Mouse (Mus musculus) lung, embryonic 14.5 days (tissue): ENCODE results near the gene Cilp2. TPM values are rescaled to one million over a fixed set of nuclear protein-coding genes. Genes with fewer than 3 reads are reported as not detected.

Experiments
- ATAC-seq: fragments of 200-750 bp; cut with Nextera tagmentation; 2 replicates; pipeline ENCODE4 v1.8.0; 2017; ENCODE audit warnings: mild to moderate bottlenecking, moderate TSS enrichment, moderate library complexity; ENCODE audit not compliant: insufficient read depth
- DNase-seq: peaks from one replicate; pipeline ENCODE4 v3.0.0-alpha.2; 2015
- H3K27ac ChIP-seq: fragments of 300-500 bp; sonication (generic); 2 replicates; pipeline ENCODE4 v1.5.1; 2014; ENCODE audit warnings: low read depth, mild to moderate bottlenecking, moderate library complexity
- H3K27me3 ChIP-seq: fragments of 300-500 bp; sonication (generic); 2 replicates; pipeline ENCODE4 v1.6.1; 2014; ENCODE audit warnings: low read length, control low read depth; ENCODE audit not compliant: insufficient read depth
- H3K36me3 ChIP-seq: fragments of 300-500 bp; sonication (generic); 2 replicates; pipeline ENCODE4 v1.6.1; 2014; ENCODE audit warnings: control low read depth; ENCODE audit not compliant: insufficient read depth
- H3K4me1 ChIP-seq: fragments of 300-500 bp; sonication (generic); 2 replicates; pipeline ENCODE4 v1.6.1; 2014; ENCODE audit warnings: antibody characterized with exemption, control low read depth; ENCODE audit not compliant: insufficient read depth
- H3K4me2 ChIP-seq: fragments of 300-500 bp; sonication (generic); 2 replicates; pipeline ENCODE4 v1.6.1; 2014; ENCODE audit warnings: mild to moderate bottlenecking
- H3K4me3 ChIP-seq: fragments of 300-500 bp; sonication (generic); 2 replicates; pipeline ENCODE4 v1.5.1; 2014; ENCODE audit warnings: low read depth, low read length
- H3K9ac ChIP-seq: fragments of 300-500 bp; sonication (generic); 2 replicates; pipeline ENCODE4 v1.6.1; 2014
- H3K9me3 ChIP-seq: fragments of 300-500 bp; sonication (generic); 2 replicates; pipeline ENCODE4 v1.6.1; 2016; ENCODE audit warnings: low read depth, low read length, control low read depth
- CTCF ChIP-seq: IDR thresholded peaks from 2 replicates; pipeline ENCODE4 v1.5.1; 2016; ENCODE audit warnings: antibody characterized with exemption, low read depth
- WGBS: fragments of 180-500 bp; shearing (Covaris S2); extraction: QIAGEN DNeasy Blood & Tissue Kit; methylation state at CpG from one replicate; pipeline ENCODE4 v1.1.7; 2014; 5-methylcytosine and 5-hydroxymethylcytosine counted together
- polyA plus RNA-seq: library from polyadenylated mRNA; unstranded; fragments of >200 nt; fragmentation: Nextera tagmentation; extraction: Ambion mirVana; gene quantifications from 2 replicates; pipeline ENCODE4 v1.2.1, GENCODE M21; 2014

Cilp2 gene
- polyA plus RNA-seq, 1 experiment from 2014 or later = 0.25 TPM

DNA sequence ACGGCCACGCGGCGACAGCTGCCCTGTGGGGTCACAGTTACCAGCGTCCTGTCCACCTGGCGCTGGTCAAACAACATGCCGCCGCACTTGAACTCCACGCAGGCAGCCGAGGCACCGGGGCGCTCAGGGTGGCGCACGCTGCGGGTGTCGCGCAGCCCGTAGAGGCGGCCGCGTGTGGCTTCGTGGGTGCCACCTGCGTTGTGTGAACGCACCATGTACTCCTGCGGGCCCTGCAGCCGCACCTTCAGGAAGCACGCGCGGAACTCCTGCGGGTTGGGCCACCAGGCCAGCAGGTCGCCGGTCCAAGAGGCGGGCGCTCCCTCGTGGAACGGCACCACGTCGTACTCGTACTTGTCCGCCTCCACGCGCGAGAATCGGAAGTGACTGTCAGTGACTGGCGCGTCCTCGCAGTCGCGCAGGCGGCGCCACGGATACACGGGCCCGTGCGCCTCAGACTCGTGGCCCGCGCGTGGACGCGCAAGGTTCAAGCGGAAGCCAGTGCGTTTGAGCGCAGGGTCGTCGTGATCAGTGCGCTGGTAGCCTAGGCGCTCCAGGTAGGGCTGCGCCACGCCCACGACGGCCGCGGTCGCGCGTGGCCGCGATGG, 6.1 kb downstream of the Cilp2 start:
- no peak for TF ChIP-seq CTCF
- Histone ChIP-seq H3K36me3 (no peaks in the 10 kb centered on the region), H3K4me1 (no peaks in the 10 kb centered on the region), H3K27ac (no peak overlapping the region), H3K9me3 (no peaks in the 10 kb centered on the region; the same call in 1 of the 2 replicates), H3K4me3 (peak overlapping the region; percentile 40), H3K4me2 (peak overlapping the region; percentile 61), H3K9ac (no peak overlapping the region), H3K27me3 (peaks cover 74% of the 10 kb centered on the region)
- 18% methylated on average over 79 of the region's 79 CpGs for WGBS
- DNase-seq (no peak), ATAC-seq (no peak)

DNA sequence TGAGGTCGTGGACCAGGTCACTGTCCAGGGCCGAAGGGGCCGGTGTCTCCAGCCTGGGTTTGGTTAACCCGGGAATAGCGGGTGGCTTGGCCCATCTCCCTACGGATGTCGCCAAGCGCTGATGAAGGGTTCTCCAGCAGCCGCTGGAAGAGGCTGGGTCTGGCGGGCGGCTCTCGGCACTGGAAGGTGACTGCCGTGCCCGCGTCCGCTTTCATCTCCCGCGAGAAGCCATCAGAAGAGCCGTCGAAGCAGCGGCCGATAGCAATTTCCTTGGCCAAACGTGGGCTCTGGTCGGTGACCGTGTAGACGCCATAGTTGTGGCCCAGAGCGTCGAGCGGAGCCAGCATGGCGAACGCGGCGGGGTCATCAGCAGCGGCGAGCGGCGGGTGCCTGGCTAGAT, 6.6 kb downstream of the Cilp2 start:
- Histone ChIP-seq H3K27me3 (peaks cover 69% of the 10 kb centered on the region), H3K4me1 (no peaks in the 10 kb centered on the region), H3K9me3 (no peaks in the 10 kb centered on the region; the same call in 1 of the 2 replicates), H3K4me3 (peak overlapping the region; percentile 40), H3K27ac (no peak overlapping the region), H3K4me2 (peak overlapping the region; percentile 61), H3K36me3 (no peaks in the 10 kb centered on the region), H3K9ac (no peak overlapping the region)
- DNase-seq (no peak), ATAC-seq (no peak)
- 7% methylated on average over 37 of the region's 37 CpGs for WGBS
- TF ChIP-seq CTCF = no peak

DNA sequence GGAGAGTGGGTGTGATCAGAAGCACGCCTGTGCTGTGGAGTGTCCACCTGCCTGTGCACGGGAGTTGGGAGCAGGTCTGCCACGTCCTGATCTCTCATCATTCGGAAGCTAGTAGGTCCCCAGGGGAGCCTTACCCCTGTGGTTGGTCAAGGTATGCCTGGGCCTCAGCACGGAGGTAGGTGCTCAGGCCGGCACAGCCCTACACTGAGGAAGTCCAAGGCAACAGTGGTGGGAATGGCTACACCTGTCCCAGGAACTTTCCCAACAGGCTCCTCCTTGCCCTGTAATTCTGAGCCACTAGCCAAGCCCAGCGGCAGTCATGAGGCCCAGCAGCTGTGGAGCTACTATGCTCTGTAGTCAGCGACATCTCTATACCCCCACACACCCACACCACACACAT, 7.8 kb downstream of the Cilp2 start:
- WGBS = 61% methylated on average over 8 of the region's 8 CpGs
- H3K27me3 ChIP-seq = peaks cover 57% of the 10 kb centered on the region
- ATAC-seq = no peak

GRCm38 (mm10) chr8:69877992-69878391, 9.5 kb downstream of the Cilp2 start:
- peaks cover 40% of the 10 kb centered on the region for H3K27me3 ChIP-seq
- no peak for ATAC-seq
- 44% methylated on average over 3 of the region's 3 CpGs for WGBS

More for the DNA sequence above, 7.8 kb downstream of the Cilp2 start:
- no peaks in the 10 kb centered on the region for H3K4me1 ChIP-seq
- no peak for DNase-seq
- no peak for TF ChIP-seq CTCF
- H3K4me3 ChIP-seq = no peak overlapping the region
- H3K9ac ChIP-seq = no peak overlapping the region
- no peak overlapping the region for H3K27ac ChIP-seq
- no peaks in the 10 kb centered on the region for H3K36me3 ChIP-seq
- H3K9me3 ChIP-seq = no peaks in the 10 kb centered on the region; the same call in 1 of the 2 replicates
- H3K4me2 ChIP-seq = no peak overlapping the region

DNA sequence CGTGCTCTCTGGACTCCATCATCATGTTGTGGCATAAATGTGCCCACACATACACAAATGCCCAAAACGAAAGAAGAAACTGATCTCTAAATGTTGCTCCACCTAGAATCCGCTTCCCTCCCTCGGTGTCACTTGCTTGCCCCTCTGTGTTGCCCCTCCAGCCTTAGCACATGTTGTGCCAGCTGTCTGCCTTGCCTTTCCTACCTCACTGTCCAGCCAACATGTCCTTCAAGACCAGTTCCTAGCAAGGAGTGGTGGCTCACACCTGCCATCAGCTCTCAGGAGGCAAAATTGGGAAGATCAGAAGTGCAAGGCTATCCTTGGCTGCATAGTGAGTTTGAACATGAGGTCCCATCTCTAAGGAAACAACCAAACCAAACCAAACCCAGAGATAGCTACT, 10.1 kb downstream of the Cilp2 start:
- no peak overlapping the region for H3K9ac ChIP-seq
- WGBS = 78% methylated on average over 4 of the region's 4 CpGs
- no peak for ATAC-seq

More at GRCm38 (mm10) chr8:69877992-69878391, 9.5 kb downstream of the Cilp2 start:
- Histone ChIP-seq H3K4me2 (no peak overlapping the region), H3K4me3 (no peak overlapping the region), H3K4me1 (no peaks in the 10 kb centered on the region), H3K9ac (no peak overlapping the region), H3K36me3 (no peaks in the 10 kb centered on the region), H3K27ac (no peak overlapping the region), H3K9me3 (no peaks in the 10 kb centered on the region; the same call in 1 of the 2 replicates)
- no peak for DNase-seq
- TF ChIP-seq CTCF = no peak

GRCm38 (mm10) chr8:69876967-69877366, 10.5 kb downstream of the Cilp2 start:
- H3K9ac ChIP-seq = no peak overlapping the region
- DNase-seq (no peak), ATAC-seq (no peak)
- no peaks in the 10 kb centered on the region for H3K4me1 ChIP-seq
- H3K4me3 ChIP-seq = no peak overlapping the region
- H3K36me3 ChIP-seq = no peaks in the 10 kb centered on the region
- no peak overlapping the region for H3K4me2 ChIP-seq
- no peak overlapping the region for H3K27ac ChIP-seq
- H3K27me3 ChIP-seq = peaks cover 30% of the 10 kb centered on the region
- 70% methylated on average over 10 of the region's 10 CpGs for WGBS
- no peak for TF ChIP-seq CTCF
- H3K9me3 ChIP-seq = no peaks in the 10 kb centered on the region; the same call in 1 of the 2 replicates

More for the DNA sequence above, 10.1 kb downstream of the Cilp2 start:
- H3K4me3 ChIP-seq = no peak overlapping the region
- no peaks in the 10 kb centered on the region; the same call in 1 of the 2 replicates for H3K9me3 ChIP-seq
- peaks cover 34% of the 10 kb centered on the region for H3K27me3 ChIP-seq
- no peaks in the 10 kb centered on the region for H3K36me3 ChIP-seq
- TF ChIP-seq CTCF = no peak
- no peaks in the 10 kb centered on the region for H3K4me1 ChIP-seq
- H3K27ac ChIP-seq = no peak overlapping the region
- H3K4me2 ChIP-seq = no peak overlapping the region
- DNase-seq = no peak

DNA sequence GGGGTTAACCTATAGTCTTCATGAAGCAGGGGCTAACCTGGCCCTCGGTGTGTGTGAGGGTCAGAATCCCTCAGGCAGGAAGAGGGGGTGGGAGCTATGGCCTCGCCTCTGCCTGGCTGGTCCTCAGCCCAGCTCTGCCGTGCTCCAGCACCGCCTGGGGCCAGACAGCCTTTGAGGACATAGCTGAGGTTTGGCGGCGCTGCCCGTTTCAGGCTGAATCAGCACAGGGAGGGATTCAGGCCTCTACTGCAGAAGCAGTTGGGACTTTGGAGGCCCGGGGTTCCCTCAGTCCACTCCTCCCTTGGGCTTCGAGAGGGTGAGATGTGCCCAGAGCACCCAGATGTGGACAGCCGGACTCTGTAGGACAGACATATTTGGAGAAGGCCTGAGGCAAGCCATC, 11.4 kb downstream of the Cilp2 start:
- H3K36me3 ChIP-seq = no peaks in the 10 kb centered on the region
- ATAC-seq = no peak
- no peak overlapping the region for H3K4me2 ChIP-seq
- 43% methylated on average over 10 of the region's 10 CpGs for WGBS
- no peaks in the 10 kb centered on the region; the same call in 1 of the 2 replicates for H3K9me3 ChIP-seq
- H3K9ac ChIP-seq = no peak overlapping the region
- H3K27ac ChIP-seq = no peak overlapping the region
- no peaks in the 10 kb centered on the region for H3K4me1 ChIP-seq
- DNase-seq = no peak
- no peak for TF ChIP-seq CTCF
- H3K27me3 ChIP-seq = peaks cover 21% of the 10 kb centered on the region
- H3K4me3 ChIP-seq = no peak overlapping the region
